Mouse (Mus musculus): ENCODE results near the gene Fut11. TPM values are rescaled to one million over a fixed set of nuclear protein-coding genes. Genes with fewer than 3 reads are reported as not detected.
A peak's percentile ranks its signal among the peaks of the same experiment; 100 is the strongest.

Gene Fut11
- 6.5 and 7.3 TPM in 2 replicates for polyA plus RNA-seq (2015; fragmentation: Nextera tagmentation; extraction: Ambion mirVana)

GRCm38 (mm10) chr14:20694884-20695760 is at the start of gene Fut11:
Gene Fut11 (plus strand): TSS chr14:20694968.
- Histone ChIP-seq H3K4me2 (peak within 1 kb of the TSS; percentile 87), H3K27me3 (no peaks in the 10 kb centered on the region), H3K27ac (peak within 1 kb of the TSS; percentile 93), H3K36me3 (peaks cover 61% of the 10 kb centered on the region), H3K9ac (peak within 1 kb of the TSS; percentile 94), H3K4me1 (replicated peaks) (peaks cover 61% of the 10 kb centered on the region), H3K4me3 (replicated peaks) (peak within 1 kb of the TSS; percentile 95), H3K9me3 (replicated peaks) (no peaks in the 10 kb centered on the region)
- ATAC-seq (ENCODE audit: low read depth) (peak; percentile 85), DNase-seq (peak; percentile 79)
- WGBS (ENCODE audit: insufficient replicate concordance), result under 1% methylated on average over 111 of the region's 111 CpGs

- ATAC-seq (ENCODE audit: low read depth), result no peak
- no peak for DNase-seq
Observed at GRCm38 (mm10) chr14:20645547-20645946, 49.2 kb upstream of the Fut11 start.

GRCm38 (mm10) chr14:20646381-20646780 is 48.4 kb upstream of the Fut11 start:
- no peak overlapping the region for H3K9ac ChIP-seq
- H3K36me3 ChIP-seq, result no peaks in the 10 kb centered on the region
- no peak overlapping the region for H3K4me2 ChIP-seq
- no peaks in the 10 kb centered on the region for H3K27me3 ChIP-seq
- no peak overlapping the region for H3K4me3 ChIP-seq (replicated peaks)
- no peak for DNase-seq
- peak; percentile 68 for ATAC-seq (ENCODE audit: low read depth)
- peaks cover 15% of the 10 kb centered on the region for H3K4me1 ChIP-seq (replicated peaks)
- no peaks in the 10 kb centered on the region for H3K9me3 ChIP-seq (replicated peaks)
- no peak overlapping the region for H3K27ac ChIP-seq

More at GRCm38 (mm10) chr14:20645547-20645946, 49.2 kb upstream of the Fut11 start:
- Histone ChIP-seq H3K4me3 (replicated peaks) (no peak overlapping the region), H3K27ac (no peak overlapping the region), H3K9me3 (replicated peaks) (no peaks in the 10 kb centered on the region), H3K27me3 (no peaks in the 10 kb centered on the region), H3K36me3 (no peaks in the 10 kb centered on the region), H3K9ac (no peak overlapping the region), H3K4me1 (replicated peaks) (peaks cover 15% of the 10 kb centered on the region), H3K4me2 (no peak overlapping the region)
- 44% methylated on average over 3 of the region's 3 CpGs for WGBS (ENCODE audit: insufficient replicate concordance)

- no peak overlapping the region for H3K4me2 ChIP-seq
- no peaks in the 10 kb centered on the region for H3K27me3 ChIP-seq
- no peak for ATAC-seq (ENCODE audit: low read depth)
- no peak for DNase-seq
- H3K27ac ChIP-seq, result no peak overlapping the region
- H3K4me1 ChIP-seq (replicated peaks), result peaks cover 7% of the 10 kb centered on the region; the same call in 1 of the 2 replicates
- H3K9ac ChIP-seq, result no peak overlapping the region
- 54% methylated on average over 2 of the region's 2 CpGs for WGBS (ENCODE audit: insufficient replicate concordance)
- no peak overlapping the region for H3K4me3 ChIP-seq (replicated peaks)
- H3K36me3 ChIP-seq, result no peaks in the 10 kb centered on the region
- H3K9me3 ChIP-seq (replicated peaks), result no peaks in the 10 kb centered on the region
Observed at GRCm38 (mm10) chr14:20651000-20651399, 43.8 kb upstream of the Fut11 start.

GRCm38 (mm10) chr14:20651722-20652256 is 43.0 kb upstream of the Fut11 start:
- peaks cover under 1% of the 10 kb centered on the region; the same call in 1 of the 2 replicates for H3K4me1 ChIP-seq (replicated peaks)
- H3K4me2 ChIP-seq, result no peak overlapping the region
- no peak overlapping the region for H3K4me3 ChIP-seq (replicated peaks)
- DNase-seq (no peak), ATAC-seq (ENCODE audit: low read depth) (no peak)
- no peak overlapping the region for H3K9ac ChIP-seq
- H3K27me3 ChIP-seq, result no peaks in the 10 kb centered on the region
- H3K9me3 ChIP-seq (replicated peaks), result no peaks in the 10 kb centered on the region
- H3K27ac ChIP-seq, result no peak overlapping the region
- WGBS (ENCODE audit: insufficient replicate concordance), result 52% methylated on average over 4 of the region's 4 CpGs
- H3K36me3 ChIP-seq, result no peaks in the 10 kb centered on the region

GRCm38 (mm10) chr14:20654690-20655421 is 39.9 kb upstream of the Fut11 start:
- no peaks in the 10 kb centered on the region for H3K27me3 ChIP-seq
- H3K4me2 ChIP-seq, result no peak overlapping the region
- no peak overlapping the region for H3K9ac ChIP-seq
- WGBS (ENCODE audit: insufficient replicate concordance), result 61% methylated on average over 9 of the region's 9 CpGs
- ATAC-seq (ENCODE audit: low read depth) (no peak), DNase-seq (no peak)
- no peaks in the 10 kb centered on the region for H3K36me3 ChIP-seq
- no peaks in the 10 kb centered on the region for H3K9me3 ChIP-seq (replicated peaks)
- no peak overlapping the region for H3K27ac ChIP-seq
- H3K4me1 ChIP-seq (replicated peaks), result 0 out of 2 replicates have a peak, but pooled peaks cover 3% of the 10 kb centered on the region
- H3K4me3 ChIP-seq (replicated peaks), result no peak overlapping the region

GRCm38 (mm10) chr14:20655731-20656130 is 39.0 kb upstream of the Fut11 start:
- H3K4me2 ChIP-seq, result no peak overlapping the region
- no peak overlapping the region for H3K4me3 ChIP-seq (replicated peaks)
- 61% methylated on average over 9 of the region's 9 CpGs for WGBS (ENCODE audit: insufficient replicate concordance)
- no peaks in the 10 kb centered on the region for H3K9me3 ChIP-seq (replicated peaks)
- ATAC-seq (ENCODE audit: low read depth), result no peak
- no peaks in the 10 kb centered on the region for H3K27me3 ChIP-seq
- H3K9ac ChIP-seq, result no peak overlapping the region
- H3K27ac ChIP-seq, result no peak overlapping the region
- DNase-seq, result no peak
- no peaks in the 10 kb centered on the region for H3K36me3 ChIP-seq
- peaks cover 8% of the 10 kb centered on the region; the same call in 1 of the 2 replicates for H3K4me1 ChIP-seq (replicated peaks)

GRCm38 (mm10) chr14:20656361-20656760 is 38.4 kb upstream of the Fut11 start, which contains the start of gene Myoz1:
Gene Myoz1 (minus strand): TSS chr14:20656540.
- Histone ChIP-seq H3K36me3 (no peaks in the 10 kb centered on the region), H3K9me3 (replicated peaks) (no peaks in the 10 kb centered on the region), H3K27me3 (peaks cover 4% of the 10 kb centered on the region), H3K9ac (no peak within 1 kb of the TSS), H3K4me2 (no peak within 1 kb of the TSS), H3K4me3 (replicated peaks) (no peak within 1 kb of the TSS), H3K27ac (no peak within 1 kb of the TSS), H3K4me1 (replicated peaks) (peaks cover 13% of the 10 kb centered on the region)
- DNase-seq (no peak), ATAC-seq (ENCODE audit: low read depth) (no peak)
- WGBS (ENCODE audit: insufficient replicate concordance), result 60% methylated on average over 11 of the region's 11 CpGs

GRCm38 (mm10) chr14:20658326-20658725 is 36.4 kb upstream of the Fut11 start:
- H3K4me1 ChIP-seq (replicated peaks), result peaks cover 19% of the 10 kb centered on the region
- no peak overlapping the region for H3K4me2 ChIP-seq
- ATAC-seq (ENCODE audit: low read depth), result no peak
- H3K27ac ChIP-seq, result no peak overlapping the region
- no peak overlapping the region for H3K4me3 ChIP-seq (replicated peaks)
- no peaks in the 10 kb centered on the region for H3K9me3 ChIP-seq (replicated peaks)
- no peak overlapping the region for H3K9ac ChIP-seq
- no peak for DNase-seq
- H3K27me3 ChIP-seq, result peaks cover 23% of the 10 kb centered on the region
- H3K36me3 ChIP-seq, result no peaks in the 10 kb centered on the region

- Histone ChIP-seq H3K4me1 (replicated peaks) (peaks cover 19% of the 10 kb centered on the region), H3K4me2 (no peak overlapping the region), H3K27ac (no peak overlapping the region), H3K4me3 (replicated peaks) (no peak overlapping the region), H3K9me3 (replicated peaks) (no peaks in the 10 kb centered on the region), H3K9ac (no peak overlapping the region), H3K27me3 (peaks cover 29% of the 10 kb centered on the region), H3K36me3 (no peaks in the 10 kb centered on the region)
- 76% methylated on average over 6 of the region's 6 CpGs for WGBS (ENCODE audit: insufficient replicate concordance)
- no peak for ATAC-seq (ENCODE audit: low read depth)
- no peak for DNase-seq
Observed at GRCm38 (mm10) chr14:20658902-20659301, 35.9 kb upstream of the Fut11 start.

GRCm38 (mm10) chr14:20659687-20660086 is 35.1 kb upstream of the Fut11 start:
- Histone ChIP-seq H3K27me3 (peaks cover 37% of the 10 kb centered on the region), H3K36me3 (no peaks in the 10 kb centered on the region), H3K9me3 (replicated peaks) (no peaks in the 10 kb centered on the region), H3K4me2 (no peak overlapping the region), H3K27ac (no peak overlapping the region), H3K9ac (no peak overlapping the region), H3K4me3 (replicated peaks) (no peak overlapping the region), H3K4me1 (replicated peaks) (peaks cover 19% of the 10 kb centered on the region)
- no peak for ATAC-seq (ENCODE audit: low read depth)
- 94% methylated on average over 7 of the region's 7 CpGs for WGBS (ENCODE audit: insufficient replicate concordance)
- no peak for DNase-seq
